Mouse (Mus musculus) inflammation-experienced regulatory T-cells, adult 6 months (primary cell): ENCODE results near the gene Dpf3. TPM values are rescaled to one million over a fixed set of nuclear protein-coding genes. Genes with fewer than 3 reads are reported as not detected.
A peak's percentile ranks its signal among the peaks of the same experiment; 100 is the strongest.

Experiments
- ATAC-seq: one replicate; pipeline ENCODE4 v1.8.0; 2017
- polyA plus RNA-seq, 3 experiments: library from polyadenylated mRNA; unstranded; fragments of 100-300 nt; shearing (Covaris generic); gene quantifications; one replicate each; pipeline ENCODE4 v1.2.1; 2017

Dpf3 gene
- polyA plus RNA-seq, 3 experiments from 2014 or later, result 0.40 TPM; not detected in 2

GRCm38 (mm10) chr12:83496336-83496735 lies 8.8 kb upstream of the Dpf3 start:
- no peak for ATAC-seq

DNA sequence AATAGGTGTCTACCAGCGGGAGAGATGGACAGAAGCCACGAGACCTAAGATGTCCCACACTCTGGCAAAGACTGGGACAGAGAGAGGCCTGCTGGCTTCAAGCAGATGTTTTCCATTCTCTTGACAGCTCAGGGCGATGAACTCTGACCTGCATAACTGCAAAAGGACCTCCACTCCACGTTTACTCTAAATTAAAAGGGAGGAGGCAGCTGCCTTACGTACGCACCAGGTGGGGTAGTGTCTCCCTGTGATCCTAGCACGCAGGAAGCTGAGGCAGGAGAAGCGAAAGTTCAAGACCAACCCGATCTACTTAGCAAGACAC lies 8.4 kb upstream of the Dpf3 start:
- no peak for ATAC-seq

GRCm38 (mm10) chr12:83495248-83495960 lies 7.9 kb upstream of the Dpf3 start:
- ATAC-seq, result no peak

GRCm38 (mm10) chr12:83494196-83494595 lies 6.7 kb upstream of the Dpf3 start:
- ATAC-seq, result no peak

- no peak for ATAC-seq
Observed at GRCm38 (mm10) chr12:83492808-83493207, 5.3 kb upstream of the Dpf3 start.

DNA sequence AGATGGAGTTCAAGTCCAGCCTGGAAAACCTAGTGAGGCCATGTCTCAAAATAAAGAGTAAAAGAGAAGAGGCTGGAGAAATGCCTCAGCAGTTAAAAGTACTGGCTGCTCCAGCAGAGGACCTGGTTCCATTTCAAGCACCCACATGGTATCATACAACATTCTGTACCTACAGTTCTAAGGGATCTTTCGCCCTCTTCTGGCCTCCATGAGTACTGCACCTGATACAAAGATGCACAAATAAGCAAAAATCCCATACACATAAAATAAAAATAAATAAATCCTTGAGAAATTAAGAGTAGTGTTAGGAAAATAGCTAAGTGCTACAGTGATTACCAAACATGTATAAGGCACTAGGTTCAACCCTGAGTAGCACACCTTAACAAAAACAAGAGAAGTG lies 4.1 kb upstream of the Dpf3 start:
- no peak for ATAC-seq

DNA sequence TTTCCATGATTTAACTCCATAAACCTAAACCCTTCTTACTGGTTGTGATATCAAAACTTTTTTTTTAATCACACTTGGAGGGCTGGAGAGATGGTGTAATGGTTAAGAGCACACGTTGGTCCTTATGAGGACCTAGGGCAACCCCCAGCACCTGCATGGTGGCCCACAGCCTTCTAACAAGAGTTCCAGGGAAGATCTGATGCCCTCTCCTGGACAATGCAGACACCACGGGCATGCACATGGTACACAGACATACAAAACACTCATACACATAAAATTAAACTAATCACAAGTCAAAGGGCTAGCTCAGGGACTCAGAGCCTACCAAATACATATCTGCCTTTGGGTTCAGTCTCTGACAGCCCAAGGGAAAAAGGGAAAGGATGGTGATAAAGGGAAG lies 2.2 kb upstream of the Dpf3 start:
- no peak for ATAC-seq

GRCm38 (mm10) chr12:83488211-83488941 lies 860 bp upstream of the Dpf3 start:
- no peak for ATAC-seq

DNA sequence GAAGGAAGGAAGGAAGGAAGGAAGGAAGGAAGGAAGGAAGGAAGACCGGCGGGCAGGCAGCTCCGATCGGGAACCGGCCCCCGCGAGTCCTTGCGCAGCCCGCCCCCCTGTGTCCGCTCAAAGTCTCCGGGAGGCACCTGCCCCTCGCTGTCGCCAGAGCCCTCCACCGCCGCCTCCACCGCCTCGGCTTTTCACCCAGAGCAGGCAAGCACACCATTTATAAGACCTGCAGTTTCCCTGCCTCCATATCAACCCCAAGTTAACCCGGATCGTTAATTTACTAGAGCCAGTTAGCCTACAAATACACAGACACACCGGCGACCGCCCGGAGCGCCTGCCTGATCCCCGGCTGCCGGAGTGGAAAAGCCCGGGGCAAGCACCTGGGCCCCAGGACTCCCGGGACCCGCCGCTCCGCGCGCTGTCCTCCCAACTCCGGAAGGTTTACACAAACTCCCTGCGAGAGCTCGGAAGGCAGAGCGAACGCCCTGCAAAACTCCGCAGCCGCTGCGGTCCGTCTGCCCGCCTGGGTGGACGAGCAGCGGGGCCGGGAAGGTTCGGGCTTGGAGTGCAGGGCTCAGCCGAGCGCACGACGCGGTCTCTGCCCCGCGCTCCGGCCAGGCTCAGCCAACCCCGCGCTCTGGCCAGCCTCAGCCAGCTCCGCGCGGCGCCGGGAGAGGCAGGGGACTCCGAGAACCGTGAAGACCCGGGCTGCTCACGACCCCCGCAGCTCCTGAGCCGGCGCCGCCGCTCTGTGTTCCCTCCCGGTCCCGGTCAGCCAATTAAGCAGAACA lies 650 bp downstream of the Dpf3 start:
- ATAC-seq, result peak; percentile 18

- no peak for ATAC-seq
Observed at GRCm38 (mm10) chr12:83485911-83486670, 1.4 kb downstream of the Dpf3 start.

- ATAC-seq, result no peak
Observed at GRCm38 (mm10) chr12:83484855-83485745, 2.4 kb downstream of the Dpf3 start.

GRCm38 (mm10) chr12:83483653-83484052 lies 3.9 kb downstream of the Dpf3 start:
- no peak for ATAC-seq

GRCm38 (mm10) chr12:83481439-83481838 lies 6.1 kb downstream of the Dpf3 start:
- ATAC-seq, result no peak

DNA sequence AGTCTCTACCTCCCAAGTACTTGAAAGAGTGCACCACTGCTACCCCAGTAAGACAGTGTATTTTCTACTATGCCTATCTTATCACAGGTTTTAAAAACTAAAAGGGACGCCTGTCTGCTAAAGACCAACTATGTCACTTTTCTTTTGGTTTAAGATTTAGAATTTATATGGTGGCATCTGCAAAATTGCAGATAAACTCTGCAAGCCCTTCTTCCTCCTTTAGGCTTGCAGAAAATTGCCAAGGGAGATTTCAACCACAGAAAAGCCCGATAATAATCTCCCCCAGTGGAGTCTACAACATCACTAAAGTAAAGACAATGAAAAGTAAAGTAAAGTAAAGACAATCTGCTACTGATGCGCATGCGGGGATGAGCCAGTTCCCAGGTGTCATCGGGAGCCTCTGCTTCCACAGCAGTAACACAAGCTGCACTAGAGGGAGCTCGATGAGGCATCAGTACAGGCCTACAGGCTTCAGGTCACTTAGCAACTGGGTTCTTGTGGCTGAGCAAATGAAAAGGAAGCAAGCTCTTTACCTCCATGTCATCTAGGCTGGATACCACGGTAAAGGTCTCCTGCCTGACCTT lies 7.6 kb downstream of the Dpf3 start:
- ATAC-seq, result no peak

DNA sequence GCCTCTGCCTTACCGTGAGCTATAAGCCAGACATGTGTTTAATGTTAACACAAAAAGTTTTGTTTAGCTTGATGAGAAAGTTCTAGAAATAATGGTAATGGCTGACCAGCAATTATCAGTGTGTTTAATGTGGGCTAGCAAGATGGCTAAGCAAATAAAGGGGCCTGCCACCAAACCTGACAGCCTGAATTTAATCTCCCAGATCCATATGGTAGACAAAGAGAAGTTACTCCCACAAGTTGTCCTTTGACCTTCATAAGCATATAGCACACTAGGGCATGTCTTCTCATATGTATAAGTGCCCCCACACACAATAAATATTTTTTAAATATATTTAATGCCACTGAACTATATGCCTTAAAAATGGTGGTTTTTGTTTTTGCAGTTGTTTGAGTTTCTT lies 8.4 kb downstream of the Dpf3 start:
- ATAC-seq, result no peak

DNA sequence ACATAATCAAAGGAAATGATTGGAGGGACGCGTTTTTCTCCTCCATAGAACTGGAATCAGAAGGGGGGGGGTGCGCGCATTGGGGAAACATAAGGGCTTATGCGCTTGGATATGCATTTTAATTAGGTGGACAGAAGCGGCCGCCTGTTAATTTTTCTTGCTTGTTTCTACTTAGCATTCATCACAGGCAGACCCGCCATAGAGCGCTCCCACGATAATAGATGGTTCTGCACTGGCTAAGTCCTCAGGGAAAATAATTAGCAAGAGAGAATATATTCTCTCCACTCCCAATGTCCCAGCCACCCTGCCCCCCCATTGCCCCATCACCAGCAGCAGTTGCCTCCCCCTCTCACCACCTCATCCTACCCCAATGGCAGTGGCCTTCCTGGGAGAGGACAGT lies 11.2 kb downstream of the Dpf3 start:
- no peak for ATAC-seq

DNA sequence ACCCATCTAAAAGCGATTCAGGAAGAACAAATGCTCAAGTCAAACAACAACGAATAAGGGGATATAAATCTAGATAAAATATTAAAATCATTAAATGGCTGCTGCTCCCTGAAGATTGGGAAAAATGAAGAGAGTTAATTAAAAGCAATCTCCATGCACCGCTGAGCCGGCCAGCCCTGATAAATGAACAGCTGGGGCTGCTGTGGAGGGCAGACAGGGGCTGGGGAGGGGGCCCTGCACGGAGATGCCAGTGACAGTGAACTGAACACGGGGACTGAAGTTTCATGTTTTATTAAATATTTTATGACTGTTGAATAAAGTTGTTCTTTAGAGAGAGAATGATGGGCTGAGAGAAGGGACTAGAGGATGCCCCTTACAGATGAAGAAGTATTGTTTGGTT lies 12.1 kb downstream of the Dpf3 start:
- ATAC-seq, result no peak

DNA sequence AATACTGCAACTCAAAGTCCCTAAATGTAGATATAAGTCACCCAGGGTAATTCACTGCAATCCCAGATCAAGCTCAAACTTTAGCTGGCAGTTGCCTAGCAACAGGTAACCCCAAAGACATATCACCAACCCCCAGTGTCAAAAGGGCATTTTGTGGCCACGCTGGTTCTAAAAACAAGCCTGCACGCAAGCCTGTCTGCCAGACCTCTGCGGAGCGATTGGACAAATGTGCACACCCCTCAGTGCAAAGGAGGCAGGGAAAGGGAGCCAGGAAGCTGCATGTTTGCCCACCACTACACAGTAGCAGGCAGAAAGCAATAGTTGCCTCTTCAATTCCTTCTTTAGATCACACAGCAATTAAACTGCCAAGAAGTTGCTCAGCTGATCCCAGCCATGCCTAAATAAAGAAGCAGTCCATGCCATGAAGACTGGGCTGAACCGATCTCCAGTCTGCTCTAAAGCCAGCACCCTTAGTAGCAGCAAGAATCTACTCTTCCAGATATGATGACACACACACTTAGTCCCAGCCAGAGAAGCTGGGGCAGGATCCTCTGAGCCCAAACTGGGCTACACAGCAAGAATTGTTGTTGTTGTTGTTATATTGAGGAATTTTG lies 13.4 kb downstream of the Dpf3 start:
- no peak for ATAC-seq

- no peak for ATAC-seq
Observed at GRCm38 (mm10) chr12:83471760-83472159, 15.8 kb downstream of the Dpf3 start.

DNA sequence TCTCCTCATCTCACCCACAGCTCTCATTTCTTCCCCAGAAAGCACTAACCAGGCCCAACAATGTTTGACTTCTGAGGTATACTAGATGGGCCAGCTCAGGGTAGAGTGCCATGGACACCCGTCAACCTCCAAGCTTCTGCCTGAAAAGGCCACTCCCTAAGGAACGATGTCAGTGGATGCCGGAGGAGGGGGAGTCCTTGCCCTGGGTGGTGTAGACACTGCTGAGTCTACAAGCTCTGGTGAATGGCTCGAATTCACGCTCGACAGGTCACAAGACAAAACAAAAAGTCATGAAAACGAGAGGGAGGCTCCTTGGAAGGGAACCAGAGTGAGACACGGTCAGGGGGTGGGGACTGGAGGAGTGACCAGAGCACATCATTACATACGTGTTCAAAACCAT lies 17.4 kb downstream of the Dpf3 start:
- ATAC-seq, result no peak
